Mouse (Mus musculus) hindbrain, embryonic 12.5 days (tissue): ENCODE data around the gene AC124108.1. TPM values are rescaled to one million over a fixed set of nuclear protein-coding genes. Genes with fewer than 3 reads are reported as not detected.
"Not testable (repeated sequence)": the region's sequence is repeated elsewhere in the genome, so short reads cannot be mapped to it uniquely, and the experiment has no call there.

Experiments
- ATAC-seq: fragments of 200-750 bp; cut with Nextera tagmentation; 2 replicates; pipeline ENCODE4 v1.8.0; 2017; ENCODE audit warnings: moderate TSS enrichment; ENCODE audit not compliant: low FRiP score
- H3K27ac ChIP-seq: fragments of 300-500 bp; sonication (generic); 2 replicates; pipeline ENCODE4 v1.5.1; 2016; ENCODE audit warnings: mild to moderate bottlenecking
- H3K27me3 ChIP-seq: fragments of 300-500 bp; sonication (generic); 2 replicates; pipeline ENCODE4 v1.6.1; 2016; ENCODE audit warnings: mild to moderate bottlenecking
- H3K36me3 ChIP-seq: fragments of 300-500 bp; sonication (generic); 2 replicates; pipeline ENCODE4 v1.6.1; 2016; ENCODE audit warnings: mild to moderate bottlenecking
- H3K4me1 ChIP-seq: fragments of 300-500 bp; sonication (generic); 2 replicates; pipeline ENCODE4 v1.6.1; 2016
- H3K4me2 ChIP-seq: fragments of 300-500 bp; sonication (generic); replicated peaks from 2 replicates; pipeline ENCODE4 v1.6.1; 2016; ENCODE audit warnings: mild to moderate bottlenecking
- H3K4me3 ChIP-seq: fragments of 300-500 bp; sonication (generic); 2 replicates; pipeline ENCODE4 v1.5.1; 2016; ENCODE audit warnings: mild to moderate bottlenecking
- H3K9ac ChIP-seq: fragments of 300-500 bp; sonication (generic); 2 replicates; pipeline ENCODE4 v1.6.1; 2016; ENCODE audit warnings: mild to moderate bottlenecking, moderate library complexity
- H3K9me3 ChIP-seq: fragments of 300-500 bp; sonication (generic); replicated peaks from 2 replicates; pipeline ENCODE4 v1.6.1; 2016; ENCODE audit warnings: mild to moderate bottlenecking
- WGBS: fragments of 180-500 bp; shearing (Covaris S2); methylation state at CpG from one replicate; pipeline ENCODE4 v1.1.7; 2016; 5-methylcytosine and 5-hydroxymethylcytosine counted together
- polyA plus RNA-seq: library from polyadenylated mRNA; unstranded; fragments of >200 nt; fragmentation: Nextera tagmentation; extraction: Ambion mirVana; gene quantifications from 2 replicates; pipeline ENCODE4 v1.2.1, GENCODE M21; 2016

AC124108.1 gene
- polyA plus RNA-seq, 1 experiment from 2014 or later, result 4.1 TPM

- Histone ChIP-seq H3K9ac (no peak overlapping the region), H3K36me3 (no peaks in the 10 kb centered on the region), H3K4me3 (no peak overlapping the region), H3K27ac (no peak overlapping the region), H3K27me3 (peaks cover 5% of the 10 kb centered on the region), H3K4me2 (no peak overlapping the region), H3K9me3 (no peaks in the 10 kb centered on the region), H3K4me1 (peaks cover 18% of the 10 kb centered on the region)
- 29% methylated on average over 15 of the region's 15 CpGs for WGBS
- ATAC-seq, result no peak
Measured at GRCm38 (mm10) chr1:132153086-132153690, 38.1 kb upstream of the AC124108.1 start.

GRCm38 (mm10) chr1:132153691-132154090 is 37.6 kb upstream of the AC124108.1 start:
- H3K36me3 ChIP-seq, result no peaks in the 10 kb centered on the region
- peaks cover 20% of the 10 kb centered on the region for H3K4me1 ChIP-seq
- H3K27me3 ChIP-seq, result peaks cover 10% of the 10 kb centered on the region
- no peak for ATAC-seq
- H3K4me2 ChIP-seq, result no peak overlapping the region
- H3K9ac ChIP-seq, result no peak overlapping the region
- no peak overlapping the region for H3K4me3 ChIP-seq
- H3K9me3 ChIP-seq, result no peaks in the 10 kb centered on the region
- no peak overlapping the region for H3K27ac ChIP-seq
- whole genome bisulfite sequencing, result 12% methylated on average over 8 of the region's 8 CpGs

- no peak overlapping the region for H3K4me2 ChIP-seq
- H3K4me1 ChIP-seq, result peaks cover 37% of the 10 kb centered on the region
- H3K36me3 ChIP-seq, result no peaks in the 10 kb centered on the region
- peaks cover 21% of the 10 kb centered on the region for H3K27me3 ChIP-seq
- H3K27ac ChIP-seq, result no peak overlapping the region
- H3K4me3 ChIP-seq, result no peak overlapping the region
- 14% methylated on average over 6 of the region's 6 CpGs for WGBS
- ATAC-seq, result no peak
- no peaks in the 10 kb centered on the region for H3K9me3 ChIP-seq
- no peak overlapping the region for H3K9ac ChIP-seq
Measured at GRCm38 (mm10) chr1:132155737-132156136, 35.5 kb upstream of the AC124108.1 start.

- H3K4me2 ChIP-seq, result peak overlapping the region; percentile 31
- H3K9me3 ChIP-seq, result no peaks in the 10 kb centered on the region
- H3K9ac ChIP-seq, result 0 out of 2 replicates have a peak overlapping the region, but pooled peaks have one; percentile 28
- H3K27ac ChIP-seq, result 0 out of 2 replicates have a peak overlapping the region, but pooled peaks have one; percentile 18
- no peak overlapping the region for H3K4me3 ChIP-seq
- H3K4me1 ChIP-seq, result peaks cover 45% of the 10 kb centered on the region
- peak; percentile 74 for ATAC-seq
- H3K36me3 ChIP-seq, result no peaks in the 10 kb centered on the region
- peaks cover 31% of the 10 kb centered on the region for H3K27me3 ChIP-seq
- 27% methylated on average over 14 of the region's 14 CpGs for WGBS
Measured at GRCm38 (mm10) chr1:132157016-132157781, 34.1 kb upstream of the AC124108.1 start.

DNA sequence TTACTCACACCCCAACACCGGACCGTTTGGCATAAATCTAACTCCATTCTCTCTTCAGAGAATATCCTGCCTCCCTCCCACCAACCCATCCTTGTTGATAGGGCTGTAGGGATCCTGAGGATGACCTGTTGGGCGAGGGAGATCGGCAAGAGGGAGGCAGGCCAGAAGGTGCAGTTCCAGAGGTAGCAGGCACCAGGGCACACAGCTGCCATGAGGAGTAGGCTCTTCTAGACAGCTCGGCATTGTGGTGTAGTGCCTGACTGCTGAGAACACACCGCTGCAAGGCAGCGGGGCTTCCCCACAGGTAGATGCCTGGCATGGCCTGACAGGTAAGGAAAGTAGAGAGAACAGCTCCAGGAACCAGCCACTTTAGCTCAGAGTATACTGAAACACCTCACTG is 33.4 kb upstream of the AC124108.1 start:
- peaks cover 31% of the 10 kb centered on the region for H3K27me3 ChIP-seq
- no peaks in the 10 kb centered on the region for H3K9me3 ChIP-seq
- H3K36me3 ChIP-seq, result no peaks in the 10 kb centered on the region
- peak; percentile 41; the same call in 1 of the 2 replicates for ATAC-seq
- H3K9ac ChIP-seq, result 0 out of 2 replicates have a peak overlapping the region, but pooled peaks have one; percentile 28
- peaks cover 45% of the 10 kb centered on the region for H3K4me1 ChIP-seq
- H3K27ac ChIP-seq, result 0 out of 2 replicates have a peak overlapping the region, but pooled peaks have one; percentile 18
- no peak overlapping the region for H3K4me3 ChIP-seq
- WGBS, result 18% methylated on average over 7 of the region's 7 CpGs
- H3K4me2 ChIP-seq, result peak overlapping the region; percentile 31

- 18% methylated on average over 2 of the region's 2 CpGs for WGBS
- no peaks in the 10 kb centered on the region for H3K9me3 ChIP-seq
- no peak for ATAC-seq
- peaks cover 39% of the 10 kb centered on the region for H3K4me1 ChIP-seq
- H3K9ac ChIP-seq, result no peak overlapping the region; the same call in 1 of the 2 replicates
- H3K36me3 ChIP-seq, result no peaks in the 10 kb centered on the region
- H3K27me3 ChIP-seq, result peaks cover 33% of the 10 kb centered on the region
- no peak overlapping the region for H3K4me2 ChIP-seq
- no peak overlapping the region for H3K27ac ChIP-seq
- H3K4me3 ChIP-seq, result no peak overlapping the region
Measured at GRCm38 (mm10) chr1:132158741-132159140, 32.5 kb upstream of the AC124108.1 start.

- H3K27ac ChIP-seq, result no peak overlapping the region; the same call in 1 of the 2 replicates
- ATAC-seq, result no peak
- H3K4me1 ChIP-seq, result peaks cover 41% of the 10 kb centered on the region
- H3K9me3 ChIP-seq, result no peaks in the 10 kb centered on the region
- no peaks in the 10 kb centered on the region for H3K36me3 ChIP-seq
- no peak overlapping the region for H3K4me3 ChIP-seq
- WGBS, result 56% methylated on average over 4 of the region's 4 CpGs
- H3K4me2 ChIP-seq, result no peak overlapping the region
- H3K9ac ChIP-seq, result peak overlapping the region; percentile 13; the same call in 1 of the 2 replicates
- peaks cover 33% of the 10 kb centered on the region for H3K27me3 ChIP-seq
Measured at GRCm38 (mm10) chr1:132159681-132160080, 31.6 kb upstream of the AC124108.1 start.

DNA sequence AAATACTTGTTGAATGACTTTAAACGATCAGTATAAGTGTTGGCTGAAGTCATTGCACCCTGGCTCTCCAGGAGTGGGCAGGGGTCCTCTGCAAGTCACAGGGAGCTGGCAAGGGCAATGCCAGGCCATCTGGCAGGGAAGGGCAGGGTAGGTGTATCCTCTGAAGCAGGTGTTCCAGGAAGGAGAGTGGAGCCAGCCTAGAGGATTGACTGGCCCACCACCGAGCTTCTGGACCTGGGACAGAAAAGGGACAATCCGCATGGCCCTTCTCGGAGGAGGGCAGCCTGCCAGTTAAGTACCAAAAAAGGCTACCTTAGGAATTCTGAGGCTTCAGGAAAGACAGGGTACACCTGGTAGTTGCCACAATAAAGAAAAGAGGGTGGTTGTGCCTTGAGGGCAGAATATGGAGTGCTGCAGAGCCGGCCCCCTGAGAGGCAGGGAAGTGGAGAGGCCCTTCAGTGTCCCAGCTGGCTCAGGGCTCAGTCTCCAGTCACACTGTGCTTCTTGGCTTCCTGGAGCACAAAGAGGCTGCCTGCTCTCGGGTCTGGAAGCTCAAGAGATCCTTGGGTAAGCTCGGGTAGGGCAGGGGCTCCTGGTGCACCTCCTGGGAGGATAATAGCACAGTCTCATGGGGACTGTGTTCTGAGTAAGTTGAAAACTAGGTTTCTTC is 29.9 kb upstream of the AC124108.1 start:
- Histone ChIP-seq H3K9ac (no peak overlapping the region), H3K9me3 (no peaks in the 10 kb centered on the region), H3K36me3 (no peaks in the 10 kb centered on the region), H3K27me3 (peaks cover 33% of the 10 kb centered on the region), H3K27ac (no peak overlapping the region), H3K4me3 (no peak overlapping the region), H3K4me1 (peaks cover 46% of the 10 kb centered on the region), H3K4me2 (no peak overlapping the region)
- ATAC-seq, result no peak
- 57% methylated on average over 7 of the region's 7 CpGs for WGBS

DNA sequence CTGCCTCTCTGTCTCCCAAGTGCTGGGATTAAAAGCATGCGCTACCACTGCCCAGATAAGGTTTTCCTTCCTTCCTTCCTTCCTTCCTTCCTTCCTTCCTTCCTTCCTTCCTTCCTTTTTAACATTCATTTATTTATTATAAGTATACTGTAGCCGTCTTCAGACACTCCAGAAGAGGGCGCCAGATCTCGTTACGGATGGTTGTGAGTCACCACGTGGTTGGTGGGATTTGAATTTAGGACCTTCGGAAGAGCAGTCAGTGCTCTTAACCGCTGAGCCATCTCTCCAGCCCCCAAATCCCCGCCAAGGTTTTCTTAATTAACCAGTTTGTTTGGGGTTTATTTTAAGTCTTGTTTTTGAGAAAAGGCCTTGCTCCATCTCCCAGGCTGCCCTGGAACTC is 28.6 kb upstream of the AC124108.1 start:
- 57% methylated on average over 9 of the region's 9 CpGs for WGBS

DNA sequence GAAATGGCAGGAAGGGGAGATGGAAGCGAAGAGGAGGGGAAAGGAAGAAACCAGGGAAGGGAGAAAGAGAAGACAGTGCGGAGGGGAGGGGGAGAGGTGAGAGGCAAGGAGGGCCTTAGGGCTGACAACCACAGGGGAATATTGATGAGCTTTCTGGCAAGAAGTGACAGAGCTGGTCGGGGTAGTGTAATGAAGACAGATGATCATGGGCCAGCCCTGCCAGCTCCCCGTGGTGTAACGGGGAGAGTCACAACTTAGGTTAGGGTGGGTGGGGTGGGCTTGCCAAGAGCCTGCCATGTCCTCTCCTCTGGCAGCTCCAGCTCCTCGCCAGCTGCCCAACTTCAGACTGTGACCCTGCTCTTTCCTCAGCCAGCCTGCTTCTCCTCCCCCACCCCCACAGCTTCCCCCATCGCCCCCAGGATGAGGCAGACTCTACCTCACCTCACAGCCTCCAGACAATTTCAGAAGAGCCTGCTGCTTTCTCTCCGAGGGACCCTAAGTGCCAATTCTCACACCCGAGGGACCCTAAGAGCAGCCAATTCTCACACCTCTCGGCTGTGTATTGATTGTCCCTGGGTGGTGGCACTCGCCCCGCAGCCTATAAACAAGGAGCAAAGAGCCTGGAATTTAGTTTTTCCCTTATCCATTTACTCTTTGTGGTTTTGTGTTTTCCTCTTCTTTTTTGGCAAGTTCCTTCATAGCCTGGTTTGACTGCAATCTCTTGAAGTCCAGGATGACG is 26.3 kb upstream of the AC124108.1 start:
- Histone ChIP-seq H3K4me3 (no peak overlapping the region), H3K9me3 (no peaks in the 10 kb centered on the region), H3K4me2 (no peak overlapping the region), H3K27me3 (peaks cover 13% of the 10 kb centered on the region), H3K36me3 (no peaks in the 10 kb centered on the region), H3K27ac (peak overlapping the region; percentile 78), H3K9ac (no peak overlapping the region), H3K4me1 (peaks cover 42% of the 10 kb centered on the region)
- 24% methylated on average over 13 of the region's 13 CpGs for WGBS
- ATAC-seq, result peak; percentile 80

More for the DNA sequence above, 28.6 kb upstream of the AC124108.1 start:
- not testable (repeated sequence) for H3K9me3 ChIP-seq, H3K27ac ChIP-seq, H3K4me2 ChIP-seq, H3K4me3 ChIP-seq, H3K36me3 ChIP-seq, ATAC-seq, H3K9ac ChIP-seq
- peaks cover 48% of the 10 kb centered on the region for H3K4me1 ChIP-seq
- H3K27me3 ChIP-seq, result peaks cover 33% of the 10 kb centered on the region

- H3K4me1 ChIP-seq, result peaks cover 39% of the 10 kb centered on the region
- no peak overlapping the region for H3K4me3 ChIP-seq
- no peak overlapping the region for H3K9ac ChIP-seq
- ATAC-seq, result no peak
- H3K9me3 ChIP-seq, result no peaks in the 10 kb centered on the region
- no peak overlapping the region for H3K4me2 ChIP-seq
- no peaks in the 10 kb centered on the region for H3K36me3 ChIP-seq
- WGBS, result 62% methylated on average over 3 of the region's 3 CpGs
- no peak overlapping the region for H3K27ac ChIP-seq
- H3K27me3 ChIP-seq, result peaks cover 11% of the 10 kb centered on the region
Measured at GRCm38 (mm10) chr1:132165859-132166258, 25.4 kb upstream of the AC124108.1 start.
